Mouse (Mus musculus): Measurements from ENCODE around the gene Mapk8ip2.

Gene Mapk8ip2

GRCm38 (mm10) chr15:89480584-89480983 lies 26.9 kb downstream of the Mapk8ip2 start:
- peak in 1 of 2 experiments; percentile 5 for DNase-seq (ENCODE audit: low spot score in 2 of 2)

- no peak for DNase-seq (ENCODE audit: low spot score in 2 of 2)
These were observed 34.5 kb downstream of the Mapk8ip2 start for GRCm38 (mm10) chr15:89488182-89488581.

GRCm38 (mm10) chr15:89488611-89489117 lies 35.0 kb downstream of the Mapk8ip2 start:
- DNase-seq (ENCODE audit: low spot score in 2 of 2), result no peak

- DNase-seq (ENCODE audit: low spot score in 2 of 2), result no peak
These were observed 41.3 kb downstream of the Mapk8ip2 start for GRCm38 (mm10) chr15:89494970-89495369.

- no peak for DNase-seq (ENCODE audit: low spot score in 2 of 2)
These were observed 42.4 kb downstream of the Mapk8ip2 start for GRCm38 (mm10) chr15:89496131-89496530.

GRCm38 (mm10) chr15:89496841-89497240 lies 43.1 kb downstream of the Mapk8ip2 start:
- no peak for DNase-seq (ENCODE audit: low spot score in 2 of 2)

- DNase-seq (ENCODE audit: low spot score in 2 of 2), result no peak
These were observed 43.8 kb downstream of the Mapk8ip2 start for GRCm38 (mm10) chr15:89497391-89498048.

GRCm38 (mm10) chr15:89498049-89498960 lies 44.6 kb downstream of the Mapk8ip2 start:
- peak; percentile 63 to 72 for DNase-seq (ENCODE audit: low spot score in 2 of 2)

- peak in 1 of 2 experiments; percentile 39 for DNase-seq (ENCODE audit: low spot score in 2 of 2)
These were observed 45.4 kb downstream of the Mapk8ip2 start, which contains the start of gene Shank3 for GRCm38 (mm10) chr15:89498961-89499688. TSS of gene Shank3 (plus strand) at chr15:89499623.

- peak; percentile 39 to 46 for DNase-seq (ENCODE audit: low spot score in 2 of 2)
These were observed 46.1 kb downstream of the Mapk8ip2 start for GRCm38 (mm10) chr15:89499784-89500220.

- no peak for DNase-seq (ENCODE audit: low spot score in 2 of 2)
These were observed 46.6 kb downstream of the Mapk8ip2 start for GRCm38 (mm10) chr15:89500221-89500791.

GRCm38 (mm10) chr15:89501321-89501720 lies 47.6 kb downstream of the Mapk8ip2 start:
- DNase-seq (ENCODE audit: low spot score in 2 of 2), result no peak

- DNase-seq (ENCODE audit: low spot score in 2 of 2), result no peak
These were observed 51.1 kb downstream of the Mapk8ip2 start for GRCm38 (mm10) chr15:89504838-89505237.

- DNase-seq (ENCODE audit: low spot score in 2 of 2), result no peak
These were observed 54.0 kb downstream of the Mapk8ip2 start for GRCm38 (mm10) chr15:89507751-89508150.

- DNase-seq (ENCODE audit: low spot score in 2 of 2), result no peak
These were observed 59.0 kb downstream of the Mapk8ip2 start for GRCm38 (mm10) chr15:89512679-89513078.
